Mouse (Mus musculus): ENCODE data around the gene Glycam1.

Gene Glycam1

DNA sequence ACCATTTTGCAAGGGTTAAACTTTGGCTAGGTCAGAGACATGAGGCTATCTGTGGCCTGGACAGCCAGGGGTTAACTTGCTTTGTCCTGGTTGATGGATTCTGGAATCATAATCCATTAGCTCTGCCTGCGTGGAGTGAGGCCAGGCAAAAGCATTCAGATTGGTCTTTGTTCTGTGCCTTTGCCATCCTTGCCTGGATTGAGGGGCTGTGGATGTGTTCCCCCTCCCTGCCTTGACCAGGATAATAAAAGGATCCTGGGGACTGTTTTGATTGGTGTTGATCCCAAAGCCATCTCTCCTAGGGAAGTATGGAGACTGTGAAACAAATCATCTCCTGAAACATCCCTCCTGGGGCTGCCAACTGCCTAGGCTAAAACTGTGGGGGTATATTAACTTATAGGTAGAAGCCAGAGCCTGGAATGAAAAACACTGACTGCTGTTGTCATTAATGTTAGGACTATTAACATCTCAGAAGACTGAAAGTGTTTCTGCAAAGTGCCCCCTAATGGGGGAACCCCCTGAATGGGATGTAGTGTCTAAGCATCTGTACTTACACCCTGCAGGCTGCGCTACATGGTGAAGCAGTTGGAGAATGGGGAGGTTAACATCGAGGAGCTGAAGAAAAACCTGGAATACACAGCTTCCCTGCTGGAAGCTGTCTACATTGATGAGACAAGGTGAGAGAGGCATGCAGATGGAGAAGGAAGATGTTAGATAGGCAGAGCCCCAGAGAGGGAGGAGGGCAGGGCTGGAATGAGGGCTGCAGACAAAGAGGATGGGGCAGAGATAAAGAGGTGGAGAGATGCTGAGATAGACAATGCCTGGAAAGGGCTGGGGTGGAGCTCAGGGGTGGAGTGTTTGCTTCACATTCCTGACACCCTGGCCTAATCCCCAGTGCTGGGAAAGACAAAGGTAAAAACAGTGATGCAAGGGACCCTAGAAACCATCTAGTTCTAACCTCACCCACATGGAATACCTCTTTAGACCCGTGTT lies 45.2 kb downstream of the Glycam1 start:
- DNase-seq (ENCODE audit: low spot score) = no peak

GRCm38 (mm10) chr15:103518600-103519385 lies 46.1 kb downstream of the Glycam1 start:
- DNase-seq (ENCODE audit: low spot score) = no peak

- no peak for DNase-seq (ENCODE audit: low spot score)
Observed at GRCm38 (mm10) chr15:103514914-103515313, 50.0 kb downstream of the Glycam1 start.

DNA sequence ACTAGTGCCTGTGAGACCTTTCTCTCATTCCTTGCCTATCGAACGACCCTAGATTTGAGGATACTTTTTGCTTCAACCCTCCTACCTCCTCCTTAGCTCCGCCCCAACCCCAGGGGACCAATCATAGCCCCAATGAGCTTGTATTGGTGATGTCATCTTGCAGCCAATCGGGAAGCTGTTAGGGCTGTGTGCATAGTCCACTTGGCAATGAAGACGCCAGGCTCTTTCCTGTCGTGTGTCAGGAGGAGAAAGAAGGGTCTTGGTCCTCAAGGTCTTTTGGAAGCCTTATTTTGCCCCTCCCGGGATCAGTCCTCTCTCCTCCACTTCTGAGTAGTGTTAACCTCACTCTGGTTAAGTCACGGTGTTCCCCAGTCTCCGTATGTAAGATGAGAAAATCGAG lies 50.8 kb downstream of the Glycam1 start:
- no peak for DNase-seq (ENCODE audit: low spot score)

DNA sequence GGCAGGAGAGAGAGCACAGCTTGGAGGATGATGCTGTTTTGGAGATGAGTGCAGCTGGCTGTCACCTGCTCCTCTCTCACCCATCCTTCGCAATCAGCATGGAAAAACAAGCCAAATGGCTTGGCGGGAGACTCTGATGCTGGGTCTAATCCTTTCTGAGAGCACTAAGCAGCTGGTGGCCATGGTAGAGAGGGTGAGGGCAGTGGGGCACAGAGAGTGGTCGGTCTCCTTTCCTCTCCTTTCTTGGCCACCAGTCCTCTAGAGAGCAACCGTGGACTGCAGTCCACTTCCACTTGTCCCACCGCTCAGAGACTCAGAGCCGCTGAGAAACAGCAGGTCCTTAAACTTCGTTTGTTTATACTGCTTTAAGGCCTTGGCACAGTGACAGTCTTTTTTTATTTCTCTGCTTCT lies 51.3 kb downstream of the Glycam1 start:
- DNase-seq (ENCODE audit: low spot score) = no peak
